11 mouse cellular contexts compared by ENCODE assay signal in genomic region chr3:86873092-86873600, GRCm38 (mm10). TPM values are rescaled to one million over a fixed set of nuclear protein-coding genes. Genes with fewer than 3 reads are reported as not detected.
DNase-seq lines count a peak whose midpoint lies in the region; ATAC-seq lines count a peak whose summit lies in the region.
"Had no signal": no experiment of that assay in that cellular context is flagged by ENCODE, and none has a peak within 500 bp of the region (broad histone marks: within the 10 kb centered on the region; RNA-seq: fewer than 3 reads in every experiment).

No protein-coding gene starts in this region.

- WGBS in hindbrain, embryonic 12.5 days = 43% methylated on average over 6 of the region's 6 CpGs
- WGBS in neural tube, embryonic 14.5 days = 31% methylated on average over 6 of the region's 6 CpGs

- no peaks in the 10 kb centered on the region for H3K36me3 ChIP-seq in hindbrain, embryonic 12.5 days
- H3K36me3 ChIP-seq in neural tube, embryonic 14.5 days (ENCODE audit: control insufficient read depth, insufficient read depth, low read length) = no peaks in the 10 kb centered on the region
- H3K36me3 ChIP-seq: limb, embryonic 12.5 days had no signal

- H3K27ac ChIP-seq in hindbrain, embryonic 12.5 days = 0 out of 2 replicates have a peak overlapping the region, but pooled peaks have one; percentile 35
- no peak overlapping the region for H3K27ac ChIP-seq in neural tube, embryonic 14.5 days (ENCODE audit: low read depth, low read length)
- H3K27ac ChIP-seq: limb, embryonic 12.5 days had no signal

- H3K9me3 ChIP-seq in hindbrain, embryonic 12.5 days (replicated peaks) = no peaks in the 10 kb centered on the region
- H3K9me3 ChIP-seq in neural tube, embryonic 14.5 days (ENCODE audit: control insufficient read depth, low read length) = no peaks in the 10 kb centered on the region
- H3K9me3 ChIP-seq: limb, embryonic 12.5 days had no signal

- no peak overlapping the region for H3K9ac ChIP-seq in hindbrain, embryonic 12.5 days
- H3K9ac ChIP-seq in neural tube, embryonic 14.5 days (replicated peaks; ENCODE audit: low read depth, low read length) = no peak overlapping the region
- H3K9ac ChIP-seq: limb, embryonic 12.5 days had no signal

- no peak overlapping the region for H3K4me3 ChIP-seq in hindbrain, embryonic 12.5 days
- H3K4me3 ChIP-seq in neural tube, embryonic 14.5 days (ENCODE audit: low read depth, low read length) = no peak overlapping the region
- H3K4me3 ChIP-seq: erythroblast, embryonic 14.5 days; limb, embryonic 12.5 days had no signal

- H3K4me2 ChIP-seq in hindbrain, embryonic 12.5 days (replicated peaks) = no peak overlapping the region
- H3K4me2 ChIP-seq in neural tube, embryonic 14.5 days (ENCODE audit: low read depth, low read length) = no peak overlapping the region
- H3K4me2 ChIP-seq: limb, embryonic 12.5 days had no signal

- peaks cover 15% of the 10 kb centered on the region; the same call in 1 of the 2 replicates for H3K4me1 ChIP-seq in hindbrain, embryonic 12.5 days
- H3K4me1 ChIP-seq in neural tube, embryonic 14.5 days (ENCODE audit: control insufficient read depth, insufficient read depth, low read length) = no peaks in the 10 kb centered on the region

- peak; percentile 7 for DNase-seq in adrenal gland, adult 2 months
- DNase-seq in adrenal gland, adult 8-10 months = no peak
- peak; percentile 37 for DNase-seq in left cerebral cortex, adult 11 months (ENCODE audit: low spot score)
- no peak for DNase-seq in left cerebral cortex, adult 8-10 months (ENCODE audit: low spot score in 2 of 2)
- DNase-seq in MN1 (ENCODE audit: low spot score) = no peak
- DNase-seq in embryo, embryonic 9.5 days (ENCODE audit: extremely low spot score) = no peak
- DNase-seq: lung, postnatal 36 days had no signal

- peak; percentile 53; the same call in 1 of the 2 replicates for ATAC-seq in hindbrain, embryonic 12.5 days (ENCODE audit: low FRiP score)
- ATAC-seq in neural tube, embryonic 14.5 days (ENCODE audit: low read depth) = peak; percentile 55; the same call in 1 of the 2 replicates

- no peaks in the 10 kb centered on the region for H3K27me3 ChIP-seq in hindbrain, embryonic 12.5 days
- no peaks in the 10 kb centered on the region for H3K27me3 ChIP-seq in neural tube, embryonic 14.5 days (ENCODE audit: control insufficient read depth, insufficient read depth, low read length)
- H3K27me3 ChIP-seq: limb, embryonic 12.5 days had no signal

RNA-seq across cellular contexts. Expression of gene Dclk2, which starts 47.5 kb away (rescaled TPM):
- 1 to 10 TPM; 6.1 to 7.7 TPM for total RNA-seq in adrenal gland, adult 2 months (2021)
- polyA plus RNA-seq in adrenal gland, adult 2 months (2012; rRNA removed) = 6.1 and 6.3 TPM in 2 replicates
- total RNA-seq in adrenal gland, adult 8-10 months (2022) = 1 to 10 TPM; 5.9 to 9.0 (median 8.8) TPM
- total RNA-seq in left cerebral cortex, adult 8-10 months (2022) = 10 to 100 TPM; 61.3 to 67.7 (median 64.5) TPM
- 74.8 and 88.3 TPM in 2 replicates for polyA plus RNA-seq in hindbrain, embryonic 12.5 days (2016; fragmentation: Nextera tagmentation; extraction: Ambion mirVana)
- polyA plus RNA-seq in neural tube, embryonic 14.5 days (2014; fragmentation: Nextera tagmentation; extraction: Ambion mirVana) = 75.5 and 83.4 TPM in 2 replicates

Comparison
In these comparisons a context has a peak if more than half of its experiments do, and no peak if none do; other contexts are left out.
1. DNase-seq: peak in adrenal gland, adult 2 months (single experiment) and left cerebral cortex, adult 11 months (single experiment); none in adrenal gland, adult 8-10 months (single experiment), left cerebral cortex, adult 8-10 months (0 of 2), MN1 (single experiment) and embryo, embryonic 9.5 days (single experiment).
2. RNA of gene Dclk2, which starts 47.5 kb away (total RNA-seq): 61.3 to 67.7 TPM in left cerebral cortex, adult 8-10 months; 5.9 to 9.0 TPM in adrenal gland, adult 8-10 months and 6.1 to 7.7 TPM in adrenal gland, adult 2 months; every median in the first group is over 4 times any median in the second.